Mouse (Mus musculus): ENCODE results near the gene Ppp1r12b.
"Not testable (repeated sequence)": the region's sequence is repeated elsewhere in the genome, so short reads cannot be mapped to it uniquely, and the experiment has no call there.

The Ppp1r12b gene

DNA sequence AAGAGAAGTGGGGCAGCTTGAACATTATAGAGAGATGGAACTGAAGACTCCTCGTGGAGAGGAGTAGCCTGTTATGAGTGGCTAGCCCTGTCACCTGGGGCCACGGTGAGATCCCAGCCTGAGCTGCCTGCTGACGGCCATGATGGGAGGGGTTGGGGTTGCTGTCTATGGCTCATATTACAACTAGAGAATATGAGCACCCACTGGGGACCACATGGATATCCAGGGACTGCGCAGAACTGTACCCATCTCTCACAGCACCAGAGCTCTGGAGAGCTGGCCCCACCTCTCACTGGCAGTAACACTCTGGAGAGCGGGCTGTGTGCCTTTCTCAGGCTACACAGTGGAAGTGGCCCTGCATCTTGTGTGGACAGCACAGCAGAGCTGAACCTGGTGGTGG is 104.5 kb downstream of the Ppp1r12b start:
- DNase-seq (ENCODE audit: low read depth, low spot score), result no peak

- DNase-seq (ENCODE audit: low read depth, low spot score), result no peak
Measured at GRCm38 (mm10) chr1:134850361-134850760, 105.4 kb downstream of the Ppp1r12b start.

DNA sequence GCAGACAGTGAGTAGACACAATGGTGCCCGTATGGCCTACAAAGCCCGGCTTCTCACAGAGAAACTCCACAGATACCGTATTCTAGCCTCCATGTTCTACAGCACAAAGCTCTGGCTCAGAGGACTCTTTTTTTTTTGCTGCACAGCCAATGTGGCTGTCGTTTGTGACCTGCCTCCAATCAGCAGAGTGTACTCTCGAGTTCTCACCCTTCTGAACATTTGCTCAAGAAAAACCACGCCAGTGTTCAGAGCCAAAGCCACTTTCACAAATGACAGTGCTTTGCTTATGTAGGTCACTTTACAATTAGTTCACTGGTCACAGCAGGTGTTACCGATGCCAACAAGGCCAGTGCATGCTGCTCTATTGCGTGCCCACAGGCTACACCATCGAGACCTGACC is 107.9 kb downstream of the Ppp1r12b start:
- no peak for DNase-seq (ENCODE audit: low read depth, low spot score)

- no peak for DNase-seq (ENCODE audit: low read depth, low spot score)
Measured at GRCm38 (mm10) chr1:134846295-134846988, 109.3 kb downstream of the Ppp1r12b start.

- no peak for DNase-seq (ENCODE audit: low read depth, low spot score)
Measured at GRCm38 (mm10) chr1:134843369-134843768, 112.4 kb downstream of the Ppp1r12b start.

DNA sequence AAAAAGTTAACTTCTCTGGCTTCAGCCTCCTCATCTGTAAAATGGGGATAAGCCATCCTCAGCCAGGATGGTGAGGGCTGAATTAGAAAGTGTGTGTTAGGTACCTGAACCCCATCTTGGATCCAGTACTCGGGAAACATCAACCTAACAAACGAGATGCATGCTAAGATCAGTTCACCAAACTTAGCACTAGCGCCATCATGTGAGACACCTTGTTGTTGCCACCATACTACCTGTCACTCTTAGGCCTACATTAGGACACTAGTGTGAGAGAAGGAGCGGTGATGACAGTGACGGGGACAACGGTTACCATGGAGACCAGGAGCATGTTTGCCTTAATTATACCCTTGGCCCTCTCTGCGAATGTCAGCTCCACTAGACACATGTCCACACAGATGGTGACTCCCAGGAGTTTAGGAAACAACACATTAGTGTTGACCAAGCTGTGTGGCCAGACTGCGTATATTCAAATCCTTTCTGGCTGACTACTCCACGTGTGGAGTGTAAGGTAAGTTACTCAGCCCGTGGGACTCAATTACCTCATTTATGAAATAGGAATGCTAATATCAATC is 118.7 kb downstream of the Ppp1r12b start:
- DNase-seq (ENCODE audit: low read depth, low spot score), result no peak

DNA sequence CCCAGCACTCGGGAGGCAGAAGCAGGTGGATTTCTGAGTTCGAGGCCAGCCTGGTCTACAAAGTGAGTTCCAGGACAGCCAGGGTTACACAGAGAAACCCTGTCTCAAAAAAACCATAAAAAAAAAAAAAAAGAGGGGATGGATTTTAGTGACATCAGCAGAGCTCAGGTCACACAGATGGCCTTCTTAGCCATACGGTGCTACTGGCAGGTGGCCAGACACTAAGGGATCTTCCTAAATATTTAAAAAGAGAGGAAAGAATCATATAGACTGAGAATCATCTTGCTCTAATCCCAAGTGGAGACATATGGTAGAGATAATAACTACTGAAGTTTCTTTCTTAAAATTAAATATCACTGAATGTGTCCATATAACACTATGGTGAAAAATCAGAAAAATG is 124.9 kb downstream of the Ppp1r12b start:
- not testable (repeated sequence) for DNase-seq (ENCODE audit: low read depth, low spot score)

- DNase-seq (ENCODE audit: low read depth, low spot score), result no peak
Measured at GRCm38 (mm10) chr1:134829635-134830034, 126.1 kb downstream of the Ppp1r12b start.

- no peak for DNase-seq (ENCODE audit: low read depth, low spot score)
Measured at GRCm38 (mm10) chr1:134824896-134825295, 130.8 kb downstream of the Ppp1r12b start.

- DNase-seq (ENCODE audit: low read depth, low spot score), result no peak
Measured at GRCm38 (mm10) chr1:134823842-134824241, 131.9 kb downstream of the Ppp1r12b start.

- no peak for DNase-seq (ENCODE audit: low read depth, low spot score)
Measured at GRCm38 (mm10) chr1:134823323-134823722, 132.4 kb downstream of the Ppp1r12b start.

GRCm38 (mm10) chr1:134820882-134821281 is 134.9 kb downstream of the Ppp1r12b start:
- DNase-seq (ENCODE audit: low read depth, low spot score), result no peak

- DNase-seq (ENCODE audit: low read depth, low spot score), result no peak
Measured at GRCm38 (mm10) chr1:134819196-134819595, 136.5 kb downstream of the Ppp1r12b start.

DNA sequence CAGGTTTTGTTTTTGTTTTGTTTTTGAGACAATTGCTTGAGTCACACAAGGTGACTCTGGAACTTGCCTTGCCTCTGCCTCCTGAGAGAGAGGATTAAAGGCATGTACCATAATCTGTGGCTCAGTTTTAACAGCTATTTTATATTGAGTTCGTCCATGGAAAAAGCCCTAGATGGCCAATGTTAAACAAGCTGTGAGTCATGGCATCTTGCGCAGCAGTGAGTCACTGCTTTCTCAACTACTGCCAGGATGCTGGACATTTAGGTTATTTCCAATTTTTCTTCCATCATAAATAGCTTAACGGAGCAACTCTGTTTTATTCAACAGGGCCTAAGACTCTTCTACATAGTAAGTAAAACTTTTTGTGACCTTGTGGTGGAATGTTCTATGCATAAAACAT is 137.0 kb downstream of the Ppp1r12b start:
- no peak for DNase-seq (ENCODE audit: low read depth, low spot score)

GRCm38 (mm10) chr1:134817916-134818595 is 137.7 kb downstream of the Ppp1r12b start:
- DNase-seq (ENCODE audit: low read depth, low spot score), result no peak

- DNase-seq (ENCODE audit: low read depth, low spot score), result no peak
Measured at GRCm38 (mm10) chr1:134817120-134817519, 138.6 kb downstream of the Ppp1r12b start.

DNA sequence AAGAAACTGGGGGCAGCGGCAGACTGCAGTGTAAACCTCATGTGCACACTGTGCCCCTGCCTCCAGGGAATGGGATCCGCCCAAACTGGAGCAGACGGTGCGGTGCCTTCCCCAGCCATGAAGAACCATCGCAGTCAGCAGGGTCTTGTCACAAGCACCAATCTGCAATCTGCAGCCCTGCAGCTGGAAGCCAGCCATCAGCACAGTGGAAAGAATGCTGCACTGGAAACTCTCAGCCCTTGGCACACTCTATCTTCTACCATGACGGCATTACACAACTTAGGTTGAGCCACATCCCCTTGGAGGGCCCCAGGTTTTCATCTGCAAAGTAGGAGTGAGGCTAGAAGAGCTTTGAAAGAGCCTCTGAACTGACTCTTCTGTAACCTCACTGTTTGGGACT is 139.1 kb downstream of the Ppp1r12b start:
- DNase-seq (ENCODE audit: low read depth, low spot score), result no peak

DNA sequence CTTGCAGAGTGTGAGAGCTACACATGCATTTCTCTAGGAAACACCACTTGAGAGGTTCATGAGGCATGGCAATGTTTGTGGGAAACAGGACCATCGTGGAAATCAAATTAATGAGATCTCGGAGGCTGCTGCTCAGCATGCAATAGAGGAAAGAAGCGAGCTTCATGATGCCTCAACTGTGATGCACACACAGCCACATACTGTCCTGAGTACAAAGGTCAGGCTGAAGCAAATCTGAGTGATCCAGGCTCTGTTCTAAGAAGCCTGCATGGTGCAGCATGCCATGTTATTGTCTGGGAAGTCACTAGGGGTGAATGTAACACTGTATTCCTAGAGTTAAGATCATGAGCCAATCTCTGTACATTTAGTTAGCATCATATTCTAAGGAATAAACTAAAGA is 140.0 kb downstream of the Ppp1r12b start:
- no peak for DNase-seq (ENCODE audit: low read depth, low spot score)

DNA sequence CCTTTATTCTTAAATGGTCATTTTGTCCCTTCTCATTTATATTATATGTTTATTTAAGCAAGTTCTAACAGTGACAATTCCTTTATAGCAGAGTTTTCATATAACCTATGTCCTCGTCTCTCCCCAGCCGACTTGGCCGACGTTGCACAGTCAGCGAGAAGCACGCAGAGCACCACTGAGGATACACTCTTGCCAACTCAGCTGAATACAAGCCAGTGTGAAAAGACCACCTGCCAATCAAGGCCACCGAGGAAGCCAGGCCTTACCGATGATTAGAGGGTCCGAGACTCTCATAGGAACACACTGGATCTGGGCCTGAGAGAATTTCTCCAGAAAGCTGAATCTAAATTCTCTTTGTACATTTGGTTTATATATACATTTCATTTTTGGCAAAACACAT is 150.3 kb downstream of the Ppp1r12b start:
- no peak for DNase-seq (ENCODE audit: low read depth, low spot score)

DNA sequence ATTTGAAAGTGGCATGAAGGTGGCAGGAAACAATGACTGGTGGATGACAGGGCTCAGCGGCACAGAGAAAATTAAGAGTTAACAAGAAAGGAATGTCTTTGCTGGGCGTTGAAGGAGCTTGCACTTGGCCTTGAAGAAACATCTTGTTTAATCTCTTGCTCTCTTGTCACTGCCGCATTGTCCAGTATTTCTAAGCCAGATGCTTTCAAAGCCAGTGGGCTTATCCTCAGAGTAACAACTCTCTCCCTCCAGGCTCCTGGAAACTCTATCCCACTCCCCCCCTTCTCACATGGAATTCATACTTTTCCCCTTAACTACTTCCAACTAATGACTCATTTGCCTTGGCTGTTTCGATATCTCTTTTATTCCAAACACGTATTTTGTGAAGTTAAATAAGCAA is 151.4 kb downstream of the Ppp1r12b start:
- DNase-seq (ENCODE audit: low read depth, low spot score), result no peak

DNA sequence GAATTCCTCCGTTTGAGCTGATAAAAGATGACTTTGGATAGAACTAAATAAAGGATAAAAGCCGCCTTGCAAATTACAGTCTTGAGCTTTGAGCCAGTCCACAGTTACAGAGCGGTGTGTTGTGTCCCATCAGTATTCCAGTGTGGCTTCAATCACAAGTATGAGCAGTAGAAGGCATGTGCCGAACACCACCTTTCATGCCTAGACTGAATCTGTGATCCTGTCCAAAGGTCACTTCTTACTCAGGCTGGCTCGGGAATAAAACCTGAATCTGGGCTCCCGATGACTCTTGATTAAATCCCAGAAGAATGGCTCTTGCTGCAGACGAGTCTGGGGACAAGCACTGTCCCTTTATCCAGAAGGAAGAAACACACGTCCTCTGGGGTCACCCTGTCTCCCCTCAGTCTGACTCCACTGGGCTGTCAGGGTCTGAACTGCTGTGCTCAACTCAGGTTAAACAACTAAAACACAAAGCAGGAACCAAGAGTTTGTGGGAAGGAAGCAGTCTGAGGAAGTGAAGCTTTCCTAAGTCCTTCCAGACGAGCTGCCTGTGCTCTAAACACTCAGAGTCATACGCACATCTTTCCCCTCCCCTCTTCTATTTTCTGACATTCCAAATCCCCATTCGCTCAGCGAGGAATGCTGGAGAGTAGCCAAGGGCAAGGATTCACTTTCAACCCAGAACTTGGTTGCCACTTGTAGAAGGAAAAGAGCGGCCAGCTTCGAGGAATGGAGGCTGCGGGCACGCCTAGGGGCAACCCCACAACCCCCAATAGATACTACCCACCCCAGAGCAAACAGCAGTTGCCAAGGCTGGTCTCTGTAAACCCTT is 152.2 kb downstream of the Ppp1r12b start:
- DNase-seq (ENCODE audit: low read depth, low spot score), result no peak

DNA sequence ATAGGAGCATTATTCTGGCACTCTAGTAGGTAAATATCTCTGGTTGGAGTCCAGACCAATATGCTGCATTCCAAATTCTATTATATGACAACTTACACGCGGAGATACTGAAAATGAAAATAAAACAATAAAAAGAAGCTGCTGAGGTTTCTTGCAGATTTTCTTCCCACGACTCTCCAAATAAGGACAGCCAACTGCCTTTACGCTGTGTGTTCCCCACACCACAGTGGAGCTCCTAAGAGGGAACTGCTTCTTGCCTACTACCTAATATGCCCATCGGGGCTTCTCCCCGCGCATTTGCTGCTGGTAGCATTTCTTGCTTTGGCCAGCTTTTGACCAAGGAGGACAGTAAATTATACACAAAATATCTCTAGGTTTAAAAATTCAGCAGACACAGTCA is 154.0 kb downstream of the Ppp1r12b start:
- DNase-seq (ENCODE audit: low read depth, low spot score), result no peak

Measured in CD4-positive, CD25-positive, alpha-beta regulatory T cell, adult 2 months (primary cell).